Mouse (Mus musculus): Measurements from ENCODE around the gene Gm20458.

The Gm20458 gene

DNA sequence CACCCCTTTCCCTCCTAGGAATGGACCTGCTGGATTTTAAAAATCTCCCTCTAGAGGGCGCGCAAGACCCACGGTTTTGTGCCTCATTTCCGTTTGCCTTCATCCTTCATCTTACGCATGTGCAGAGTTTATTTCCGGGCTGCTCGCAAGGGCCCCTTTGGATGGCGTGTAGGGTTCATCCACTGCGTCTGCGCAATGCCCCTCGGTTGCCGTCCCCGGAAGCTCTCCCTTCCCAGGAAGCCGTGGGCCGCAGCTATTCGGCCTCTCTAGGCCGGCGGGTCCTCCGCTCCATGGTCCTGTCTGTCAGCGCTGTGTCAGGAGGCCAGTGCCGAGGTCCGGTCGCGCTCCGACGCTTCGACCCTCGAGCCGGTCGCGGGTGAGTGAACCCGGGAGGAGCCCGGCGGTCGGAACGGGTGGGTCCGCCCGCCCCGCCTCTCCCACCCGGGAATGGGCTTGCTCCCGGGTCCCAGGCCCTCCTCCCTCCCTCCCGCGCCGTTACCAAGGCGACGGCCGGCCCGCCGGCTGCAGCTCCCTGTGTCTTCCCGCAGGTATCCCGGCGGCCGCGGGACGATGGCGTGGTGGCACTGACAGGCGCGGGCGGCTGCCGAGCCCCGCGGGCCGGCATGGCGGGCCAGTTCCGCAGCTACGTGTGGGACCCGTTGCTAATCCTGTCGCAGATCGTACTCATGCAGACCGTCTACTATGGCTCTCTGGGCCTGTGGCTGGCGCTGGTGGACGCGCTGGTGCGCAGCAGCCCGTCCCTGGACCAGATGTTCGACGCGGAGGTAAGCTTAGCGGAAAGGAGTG, at the start of gene Gm20458:
Gene Gm20458 (plus strand): TSS at position 223 of the 807 bp plus-strand sequence.
- peak; percentile 95 for DNase-seq (ENCODE audit: extremely low read depth, insufficient read length, low spot score)

DNA sequence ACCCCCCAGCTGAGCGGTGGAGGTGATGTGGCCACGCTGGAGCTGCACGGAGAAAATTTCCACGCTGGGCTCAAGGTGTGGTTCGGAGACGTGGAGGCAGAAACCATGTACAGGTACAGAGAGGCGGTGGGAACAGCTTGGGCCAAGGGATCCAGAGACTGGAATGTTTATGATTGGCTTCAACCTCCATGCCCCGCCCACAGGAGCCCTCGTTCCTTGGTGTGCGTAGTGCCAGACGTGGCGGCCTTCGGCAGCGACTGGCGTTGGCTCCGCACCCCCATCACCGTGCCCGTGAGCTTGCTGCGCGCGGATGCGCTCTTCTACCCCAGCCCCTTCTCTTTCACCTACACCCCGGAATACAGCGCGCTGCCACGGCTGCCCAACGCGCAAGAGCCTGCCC, 46.6 kb upstream of the Gm20458 start:
- DNase-seq (ENCODE audit: extremely low read depth, insufficient read length, low spot score): no peak

DNA sequence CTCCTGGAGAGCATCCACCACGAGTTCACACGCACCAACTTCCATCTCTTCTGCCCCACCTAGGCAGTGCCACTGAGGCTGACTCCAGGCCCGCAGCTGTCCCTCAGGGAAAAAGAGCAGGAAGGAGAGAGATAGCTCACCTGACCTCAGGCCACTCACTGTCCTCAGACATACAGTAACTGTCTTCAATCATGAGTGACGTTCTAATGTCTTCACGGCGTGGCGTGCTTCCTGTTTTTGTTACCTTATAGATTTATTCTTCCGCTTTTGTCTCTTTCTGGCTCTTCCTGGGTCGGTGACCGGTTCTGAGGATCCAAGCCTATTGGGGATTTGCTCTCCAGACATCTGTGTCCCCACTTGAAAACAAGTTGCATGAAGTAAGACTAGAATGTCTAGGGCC, 46.2 kb upstream of the Gm20458 start:
- DNase-seq (ENCODE audit: extremely low read depth, insufficient read length, low spot score): no peak

DNA sequence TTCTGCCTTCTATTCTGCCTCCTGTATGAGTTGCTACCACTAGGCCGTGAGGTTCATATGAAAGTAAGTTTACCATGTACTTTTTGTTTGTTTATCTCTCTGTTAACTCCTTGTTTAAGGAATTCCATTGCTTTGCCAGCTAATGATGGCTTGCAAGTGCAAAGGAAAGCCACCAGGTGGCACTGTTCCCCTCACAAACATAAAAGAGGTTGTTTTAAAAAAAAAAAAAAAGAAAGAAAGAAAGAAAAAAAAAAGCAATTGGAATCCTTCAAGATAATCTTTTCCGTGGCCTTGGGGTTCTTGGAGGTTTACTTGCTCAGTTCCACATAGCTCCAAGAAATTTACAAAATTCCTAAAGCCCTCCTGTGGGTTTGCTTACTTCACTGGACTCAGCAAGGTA, 43.6 kb upstream of the Gm20458 start:
- DNase-seq (ENCODE audit: extremely low read depth, insufficient read length, low spot score): no peak

- no peak for DNase-seq (ENCODE audit: extremely low read depth, insufficient read length, low spot score)
These were observed 42.4 kb upstream of the Gm20458 start for GRCm38 (mm10) chr2:164418308-164418875.

GRCm38 (mm10) chr2:164419489-164419888, 41.3 kb upstream of the Gm20458 start:
- DNase-seq (ENCODE audit: extremely low read depth, insufficient read length, low spot score): no peak

- DNase-seq (ENCODE audit: extremely low read depth, insufficient read length, low spot score): no peak
These were observed 39.5 kb upstream of the Gm20458 start for GRCm38 (mm10) chr2:164421306-164421705.

DNA sequence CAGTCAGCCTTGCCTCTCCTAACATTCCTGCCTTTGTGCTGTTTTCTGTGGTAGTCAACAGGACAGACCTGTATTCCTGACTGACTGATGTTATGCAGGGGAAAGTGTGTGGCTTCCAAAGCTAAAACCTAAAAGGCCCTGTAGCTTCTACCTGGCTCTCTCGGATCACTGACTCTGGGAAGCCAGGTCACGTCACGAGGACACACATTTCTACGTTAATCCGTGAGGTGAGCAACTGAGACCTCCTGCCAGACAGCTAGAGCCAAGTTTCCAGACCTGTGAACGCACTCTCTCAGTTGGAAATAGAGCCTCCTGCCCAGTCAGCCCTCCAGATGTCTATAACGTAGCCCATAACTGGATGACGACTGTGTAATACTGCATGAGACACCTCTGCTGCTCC, 38.8 kb upstream of the Gm20458 start:
- no peak for DNase-seq (ENCODE audit: extremely low read depth, insufficient read length, low spot score)

DNA sequence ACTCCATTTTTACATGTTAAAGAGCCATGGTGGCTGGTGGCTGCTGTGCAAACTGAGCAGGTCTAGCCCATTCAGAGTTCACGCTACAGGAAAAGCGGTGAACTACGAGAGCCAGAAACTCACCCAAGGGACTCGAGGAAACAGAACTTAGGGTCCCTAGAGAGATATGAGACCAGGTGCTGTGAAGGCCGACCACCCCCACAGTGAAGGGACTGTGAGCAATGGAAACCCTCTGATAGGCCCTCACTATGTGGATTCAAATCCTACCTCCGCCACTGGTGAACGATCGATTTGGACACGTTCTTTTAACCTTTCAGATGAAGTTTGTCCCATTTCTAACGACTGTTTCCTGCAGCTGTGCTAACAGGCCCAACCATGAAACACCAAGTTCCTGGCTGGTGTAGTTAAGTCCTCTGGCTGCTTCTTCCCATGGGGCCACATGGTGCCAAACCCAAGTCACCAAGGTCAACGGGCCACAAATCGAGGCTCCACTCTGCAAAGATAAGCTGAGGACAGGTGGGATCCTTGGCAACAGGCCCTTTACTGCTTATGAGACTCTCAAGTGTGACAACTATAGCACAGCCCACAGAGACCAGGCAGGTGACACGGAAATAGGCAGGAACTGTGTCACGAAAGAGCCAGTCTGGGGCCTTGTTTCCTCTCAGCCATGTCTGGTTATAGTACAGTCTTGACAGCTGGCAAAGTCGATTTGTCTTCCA, 37.9 kb upstream of the Gm20458 start:
- DNase-seq (ENCODE audit: extremely low read depth, insufficient read length, low spot score): no peak

DNA sequence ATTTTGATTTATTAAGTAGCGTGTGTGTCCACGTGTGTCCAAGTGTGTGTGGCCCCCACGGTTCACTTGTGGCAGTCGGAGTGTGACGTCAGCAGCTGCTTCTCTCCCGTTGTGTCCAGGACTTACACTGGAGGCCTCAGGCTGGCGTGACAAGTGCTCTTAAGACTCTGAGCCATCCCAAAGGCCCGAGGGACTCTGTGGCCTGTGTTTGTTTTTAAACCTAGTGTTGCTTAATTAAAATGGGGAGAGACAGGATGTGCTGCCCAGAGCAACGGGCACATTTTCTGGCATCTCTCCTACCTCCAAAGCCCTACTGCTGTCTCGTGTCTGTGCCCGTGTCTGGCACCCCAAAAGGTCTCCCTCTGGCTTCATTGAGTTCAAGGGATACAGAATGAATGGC, 37.3 kb upstream of the Gm20458 start:
- peak; percentile 52 for DNase-seq (ENCODE audit: extremely low read depth, insufficient read length, low spot score)

DNA sequence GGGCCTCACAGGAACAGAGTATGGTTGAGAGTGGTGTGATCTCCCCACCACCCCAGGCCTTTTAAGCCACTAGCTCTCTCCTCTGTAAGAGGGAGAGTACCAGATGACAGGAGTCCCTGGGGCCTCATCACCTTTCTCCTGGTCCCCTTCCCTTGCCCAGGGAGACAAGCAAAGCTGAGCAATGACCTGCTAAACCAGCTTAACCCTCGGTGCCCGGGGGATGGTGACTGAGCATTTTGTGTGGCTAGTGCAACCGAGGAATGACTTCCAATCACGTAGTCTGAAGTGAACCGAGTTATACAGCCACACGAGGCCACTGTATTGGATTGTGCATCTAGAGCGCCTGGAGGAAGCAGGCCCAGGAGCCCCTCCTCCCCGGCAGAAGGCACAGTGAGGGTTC, 36.4 kb upstream of the Gm20458 start:
- DNase-seq (ENCODE audit: extremely low read depth, insufficient read length, low spot score): no peak

GRCm38 (mm10) chr2:164425401-164425800, 35.4 kb upstream of the Gm20458 start:
- DNase-seq (ENCODE audit: extremely low read depth, insufficient read length, low spot score): no peak

DNA sequence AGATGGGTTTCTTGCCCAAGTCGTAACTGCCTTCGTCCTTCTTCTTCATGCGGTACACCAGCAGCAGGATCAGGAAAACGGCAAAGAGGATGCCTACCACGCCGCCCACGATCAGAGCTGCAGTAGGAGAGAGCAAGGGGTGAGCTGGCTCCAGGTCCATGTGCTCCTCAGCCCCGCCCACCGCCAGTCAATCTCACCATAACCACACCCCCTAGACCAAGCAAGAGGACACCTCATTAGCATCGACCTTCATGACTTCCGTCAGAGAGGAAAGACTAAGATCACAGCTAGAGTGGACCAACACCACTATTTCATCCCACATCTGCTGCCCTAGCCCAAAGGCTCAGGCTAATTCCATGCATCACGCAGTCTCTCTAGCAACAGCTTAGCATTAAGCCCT, 34.6 kb upstream of the Gm20458 start:
- DNase-seq (ENCODE audit: extremely low read depth, insufficient read length, low spot score): no peak

GRCm38 (mm10) chr2:164426952-164427351, 33.8 kb upstream of the Gm20458 start:
- no peak for DNase-seq (ENCODE audit: extremely low read depth, insufficient read length, low spot score)

DNA sequence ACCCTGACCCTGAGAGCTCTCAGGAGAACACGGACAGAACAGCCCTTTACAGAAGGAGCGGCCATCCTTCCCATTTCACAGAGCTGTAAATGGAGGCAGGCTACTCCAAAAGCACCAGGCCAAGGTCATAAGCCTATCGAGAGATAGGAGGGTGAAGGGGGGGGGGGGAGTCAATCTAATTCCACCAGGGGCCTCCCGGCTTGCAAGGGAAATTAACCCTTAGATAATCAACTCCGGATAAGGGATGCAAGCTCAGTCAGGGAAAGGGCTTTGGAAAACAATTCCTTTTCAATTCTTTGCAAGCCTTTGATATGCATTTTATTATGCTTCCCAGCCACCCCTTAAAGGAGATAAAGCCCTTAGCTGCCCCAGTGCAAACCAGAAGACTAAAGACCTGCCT, 32.3 kb upstream of the Gm20458 start:
- no peak for DNase-seq (ENCODE audit: extremely low read depth, insufficient read length, low spot score)

DNA sequence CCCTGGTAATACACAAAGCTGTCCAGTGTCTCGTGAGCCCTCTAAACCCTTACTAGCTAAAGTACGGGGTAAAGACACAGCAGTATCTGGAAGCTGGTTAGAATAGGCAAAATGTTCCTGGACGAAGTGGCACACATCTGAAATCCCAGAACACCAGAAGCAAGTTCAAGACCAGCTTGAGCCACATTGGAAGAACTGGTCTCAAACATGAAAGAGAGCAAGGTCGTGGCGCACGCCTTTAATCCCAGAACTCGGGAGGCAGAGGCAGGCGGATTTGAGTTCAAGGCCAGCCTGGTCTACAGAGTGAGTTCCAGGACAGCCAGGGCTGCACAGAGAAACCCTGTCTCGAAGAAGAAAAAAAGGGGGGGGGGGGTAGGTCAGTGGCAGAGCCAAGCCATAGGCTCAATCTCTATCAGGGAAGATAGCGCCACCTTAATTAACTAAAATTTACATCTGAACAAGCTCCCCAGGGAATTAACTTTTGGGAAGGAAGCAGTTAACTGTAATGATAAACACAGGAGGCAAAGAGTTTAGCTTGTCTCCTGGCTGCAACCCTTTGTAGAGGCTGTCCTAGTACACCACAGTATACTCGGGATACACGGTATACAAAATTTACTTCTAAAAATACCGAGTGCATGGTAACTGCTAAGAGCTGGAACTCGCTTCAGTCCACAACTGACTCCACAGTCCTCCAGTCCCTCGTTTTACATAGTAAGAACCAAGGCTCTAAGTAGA, 30.7 kb upstream of the Gm20458 start:
- DNase-seq (ENCODE audit: extremely low read depth, insufficient read length, low spot score): no peak

GRCm38 (mm10) chr2:164430697-164431096, 30.1 kb upstream of the Gm20458 start:
- DNase-seq (ENCODE audit: extremely low read depth, insufficient read length, low spot score): no peak

DNA sequence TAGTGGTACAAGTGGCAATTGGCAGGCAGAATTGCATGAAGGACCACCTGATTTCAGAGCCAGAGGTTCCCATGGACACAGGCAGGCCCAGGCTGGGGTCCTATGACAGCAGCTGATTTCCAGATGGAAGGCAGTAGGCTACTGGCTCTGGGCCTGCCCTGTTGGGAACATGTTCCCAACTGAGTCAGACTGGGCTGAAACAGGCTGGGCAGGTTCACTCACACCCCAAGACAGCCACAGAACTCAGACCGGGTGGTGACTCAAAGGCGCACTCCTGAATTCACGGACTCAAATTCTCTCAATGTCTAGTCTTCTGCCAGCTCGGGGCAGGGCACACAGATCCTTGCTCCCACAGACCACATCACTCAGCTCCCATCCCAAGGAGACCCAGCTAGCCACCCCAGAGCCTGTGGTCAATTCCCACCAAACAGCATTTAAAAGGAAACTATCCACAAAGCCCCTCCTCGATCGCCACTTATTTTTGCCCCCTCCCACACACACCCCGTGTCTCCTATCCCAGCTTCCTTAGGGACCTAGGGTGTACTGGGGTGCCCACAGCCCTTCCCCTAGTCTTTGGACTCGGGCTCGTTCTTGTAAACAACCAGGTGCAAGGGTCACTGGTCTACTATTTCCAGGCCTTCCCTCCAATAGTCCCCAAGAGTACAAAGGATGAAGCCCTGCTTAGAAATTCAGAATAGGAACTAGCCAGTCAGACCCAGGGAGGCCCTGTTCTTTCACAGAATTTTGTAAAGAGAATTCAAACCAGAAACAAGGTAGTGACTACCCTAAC, 28.9 kb upstream of the Gm20458 start:
- DNase-seq (ENCODE audit: extremely low read depth, insufficient read length, low spot score): peak; percentile 72

GRCm38 (mm10) chr2:164432541-164433191, 28.1 kb upstream of the Gm20458 start:
- peak; percentile 97 for DNase-seq (ENCODE audit: extremely low read depth, insufficient read length, low spot score)
